ENCODE assay signal across 8 mouse cellular contexts in genomic region chr1:161170651-161171050, GRCm38 (mm10). TPM values are rescaled to one million over a fixed set of nuclear protein-coding genes. Genes with fewer than 3 reads are reported as not detected.
DNase-seq lines count a peak whose midpoint lies in the region; ATAC-seq and TF ChIP-seq lines count a peak whose summit lies in the region.

No protein-coding gene starts in this region.

- DNase-seq in heart, postnatal 14 days, result peak; percentile 68 to 73
- peak; percentile 8 for DNase-seq in large intestine, adult 2 months (ENCODE audit: low read depth, low spot score)
- peak; percentile 84 for DNase-seq in stomach, postnatal 0 days (ENCODE audit: low spot score)

- intact Hi-C loops in heart, postnatal 14 days (cut with DNase I), result no loop called here

- TF ChIP-seq CTCF in E14TG2a.4 (conservative IDR thresholded peaks at IDR 0.05; ENCODE audit: low read length), result peak; percentile 9; the same call in 1 of the 2 replicates
- peak; percentile 84 for TF ChIP-seq CTCF in stomach, postnatal 0 days (IDR thresholded peaks at IDR 0.05; ENCODE audit: low read depth)

- H3K9me3 ChIP-seq in E14TG2a.4 (ENCODE audit: low read length), result no peaks in the 10 kb centered on the region
- H3K9me3 ChIP-seq in forebrain, embryonic 13.5 days (replicated peaks), result no peaks in the 10 kb centered on the region
- no peaks in the 10 kb centered on the region for H3K9me3 ChIP-seq in liver, embryonic 16.5 days (replicated peaks; ENCODE audit: control insufficient read depth, low read length)
- H3K9me3 ChIP-seq in neural tube, embryonic 13.5 days, result no peaks in the 10 kb centered on the region
- H3K9me3 ChIP-seq in stomach, postnatal 0 days (ENCODE audit: control insufficient read depth, low read length), result no peaks in the 10 kb centered on the region

- H3K27me3 ChIP-seq in E14TG2a.4 (ENCODE audit: insufficient read depth, low read length), result peaks cover 19% of the 10 kb centered on the region
- H3K27me3 ChIP-seq in forebrain, embryonic 13.5 days, result peaks cover 35% of the 10 kb centered on the region
- H3K27me3 ChIP-seq in liver, embryonic 16.5 days (ENCODE audit: control insufficient read depth, insufficient read depth, low read depth, low read length), result peaks cover 44% of the 10 kb centered on the region
- peaks cover 49% of the 10 kb centered on the region for H3K27me3 ChIP-seq in neural tube, embryonic 13.5 days
- H3K27me3 ChIP-seq in stomach, postnatal 0 days (ENCODE audit: control insufficient read depth, insufficient read depth, low read length), result no peaks in the 10 kb centered on the region

- H3K4me2 ChIP-seq in forebrain, embryonic 13.5 days, result peak overlapping the region; percentile 76
- H3K4me2 ChIP-seq in liver, embryonic 16.5 days (ENCODE audit: low read depth, low read length), result peak overlapping the region; percentile 69
- peak overlapping the region; percentile 63 for H3K4me2 ChIP-seq in neural tube, embryonic 13.5 days
- H3K4me2 ChIP-seq in stomach, postnatal 0 days (replicated peaks; ENCODE audit: low read depth), result peak overlapping the region; percentile 67

- no peaks in the 10 kb centered on the region for H3K4me1 ChIP-seq in E14TG2a.4 (replicated peaks; ENCODE audit: low read depth, low read length)
- no peaks in the 10 kb centered on the region for H3K4me1 ChIP-seq in forebrain, embryonic 13.5 days
- H3K4me1 ChIP-seq in liver, embryonic 16.5 days (ENCODE audit: control insufficient read depth, low read depth, low read length), result no peaks in the 10 kb centered on the region
- H3K4me1 ChIP-seq in neural tube, embryonic 13.5 days (replicated peaks), result 0 out of 2 replicates have a peak, but pooled peaks cover 3% of the 10 kb centered on the region
- no peaks in the 10 kb centered on the region for H3K4me1 ChIP-seq in stomach, postnatal 0 days (replicated peaks; ENCODE audit: control insufficient read depth, insufficient read depth)

- H3K4me3 ChIP-seq in E14TG2a.4 (replicated peaks; ENCODE audit: low read length), result peak overlapping the region; percentile 82
- H3K4me3 ChIP-seq in forebrain, embryonic 13.5 days, result peak overlapping the region; percentile 51
- peak overlapping the region; percentile 60 for H3K4me3 ChIP-seq in liver, embryonic 16.5 days (ENCODE audit: low read depth, low read length)
- peak overlapping the region; percentile 43 for H3K4me3 ChIP-seq in neural tube, embryonic 13.5 days
- peak overlapping the region; percentile 42 for H3K4me3 ChIP-seq in stomach, postnatal 0 days (ENCODE audit: low read depth, low read length)

- ATAC-seq in cerebellum, adult (ENCODE audit: insufficient number of reproducible peaks, low FRiP score, low TSS enrichment), result peak; percentile 90
- peak; percentile 97 for ATAC-seq in forebrain, embryonic 13.5 days
- ATAC-seq in liver, embryonic 16.5 days (ENCODE audit: low read depth), result peak; percentile 74
- peak; percentile 95 for ATAC-seq in neural tube, embryonic 13.5 days (ENCODE audit: low read depth)
- peak; percentile 92 for ATAC-seq in stomach, postnatal 0 days (ENCODE audit: low FRiP score, low TSS enrichment)

- TF ChIP-seq EP300 in stomach, postnatal 0 days (optimal IDR thresholded peaks at IDR 0.05), result no peak

- H3K27ac ChIP-seq in forebrain, embryonic 13.5 days, result no peak overlapping the region
- no peak overlapping the region for H3K27ac ChIP-seq in liver, embryonic 16.5 days (ENCODE audit: low read length)
- no peak overlapping the region for H3K27ac ChIP-seq in neural tube, embryonic 13.5 days (replicated peaks)
- no peak overlapping the region for H3K27ac ChIP-seq in stomach, postnatal 0 days (replicated peaks)

- no peaks in the 10 kb centered on the region for H3K36me3 ChIP-seq in E14TG2a.4 (ENCODE audit: insufficient read depth, low read length)
- H3K36me3 ChIP-seq in forebrain, embryonic 13.5 days (ENCODE audit: poor library complexity, severe bottlenecking), result no peaks in the 10 kb centered on the region
- no peaks in the 10 kb centered on the region for H3K36me3 ChIP-seq in liver, embryonic 16.5 days (ENCODE audit: control insufficient read depth, insufficient read depth)
- no peaks in the 10 kb centered on the region for H3K36me3 ChIP-seq in neural tube, embryonic 13.5 days
- H3K36me3 ChIP-seq in stomach, postnatal 0 days (ENCODE audit: control insufficient read depth, insufficient read depth, low read length), result no peaks in the 10 kb centered on the region

- H3K9ac ChIP-seq in forebrain, embryonic 13.5 days, result peak overlapping the region; percentile 60
- 0 out of 2 replicates have a peak overlapping the region, but pooled peaks have one; percentile 31 for H3K9ac ChIP-seq in liver, embryonic 16.5 days (ENCODE audit: low read depth, low read length)
- peak overlapping the region; percentile 62 for H3K9ac ChIP-seq in neural tube, embryonic 13.5 days
- no peak overlapping the region for H3K9ac ChIP-seq in stomach, postnatal 0 days (ENCODE audit: low read length)

- 1% methylated on average over 40 of the region's 40 CpGs for whole genome bisulfite sequencing in forebrain, embryonic 13.5 days
- WGBS in large intestine, adult 2 months, result 3% methylated on average over 40 of the region's 40 CpGs
- WGBS in liver, embryonic 16.5 days (ENCODE audit: insufficient replicate concordance), result 3% methylated on average over 40 of the region's 40 CpGs
- 2% methylated on average over 40 of the region's 40 CpGs for WGBS in neural tube, embryonic 13.5 days
- under 1% methylated on average over 40 of the region's 40 CpGs for WGBS in stomach, postnatal 0 days

RNA-seq across cellular contexts. Expression of gene Tex50, which starts 11.5 kb away (rescaled TPM):
- polyA plus RNA-seq in forebrain, embryonic 13.5 days (2015; fragmentation: Nextera tagmentation; extraction: Ambion mirVana), result 0.54 and 0.65 TPM in 2 replicates
- total RNA-seq in heart, postnatal 14 days (2021), result not detected
- polyA plus RNA-seq in large intestine, adult 2 months (2012; rRNA removed), result not detected in 2 replicates
- polyA plus RNA-seq in liver, embryonic 16.5 days (2015; fragmentation: Nextera tagmentation; extraction: Ambion mirVana), result not detected in 2 replicates
- polyA plus RNA-seq in neural tube, embryonic 13.5 days (2015; fragmentation: Nextera tagmentation; extraction: Ambion mirVana), result 0.33 and 0.89 TPM in 2 replicates
- not detected in 2 replicates for polyA plus RNA-seq in stomach, postnatal 0 days (2015; fragmentation: Nextera tagmentation; extraction: Ambion mirVana)

RNA-seq across cellular contexts. Expression of gene Ankrd45, which starts 28.2 kb away (rescaled TPM):
- 12.6 and 13.0 TPM in 2 replicates for polyA plus RNA-seq in forebrain, embryonic 13.5 days (2015; fragmentation: Nextera tagmentation; extraction: Ambion mirVana)
- total RNA-seq in heart, postnatal 14 days (2021), result 1 to 10 TPM; 2.2 to 3.1 TPM
- 0.11 TPM in 1 of 2 replicates, not detected in the other for polyA plus RNA-seq in large intestine, adult 2 months (2012; rRNA removed)
- not detected in 2 replicates for polyA plus RNA-seq in liver, embryonic 16.5 days (2015; fragmentation: Nextera tagmentation; extraction: Ambion mirVana)
- 11.0 and 12.5 TPM in 2 replicates for polyA plus RNA-seq in neural tube, embryonic 13.5 days (2015; fragmentation: Nextera tagmentation; extraction: Ambion mirVana)
- polyA plus RNA-seq in stomach, postnatal 0 days (2015; fragmentation: Nextera tagmentation; extraction: Ambion mirVana), result 0.21 and 0.24 TPM in 2 replicates

RNA-seq across cellular contexts. Expression of gene Klhl20, which starts 39.3 kb away (rescaled TPM):
- polyA plus RNA-seq in forebrain, embryonic 13.5 days (2015; fragmentation: Nextera tagmentation; extraction: Ambion mirVana), result 16.4 and 17.2 TPM in 2 replicates
- 10 to 100 TPM; 11.4 to 12.4 TPM for total RNA-seq in heart, postnatal 14 days (2021)
- 5.0 and 5.9 TPM in 2 replicates for polyA plus RNA-seq in large intestine, adult 2 months (2012; rRNA removed)
- 5.2 and 5.6 TPM in 2 replicates for polyA plus RNA-seq in liver, embryonic 16.5 days (2015; fragmentation: Nextera tagmentation; extraction: Ambion mirVana)
- 19.8 and 21.5 TPM in 2 replicates for polyA plus RNA-seq in neural tube, embryonic 13.5 days (2015; fragmentation: Nextera tagmentation; extraction: Ambion mirVana)
- 5.5 and 6.1 TPM in 2 replicates for polyA plus RNA-seq in stomach, postnatal 0 days (2015; fragmentation: Nextera tagmentation; extraction: Ambion mirVana)

Comparison
In these comparisons a context has a peak if more than half of its experiments do, and no peak if none do; other contexts are left out.
1. DNase-seq: peak in every context shown above with its lines; median percentile 84 in stomach, postnatal 0 days; 70 in heart, postnatal 14 days; 8 in large intestine, adult 2 months.